Mouse (Mus musculus) megakaryocyte, embryonic 14.5 days (primary cell): ENCODE measurements at regions not wholly inside any gene's neighbourhood (a gene's known extent, or its start where the extent isn't known, plus 50 kb on each side); places are given as distances from the start of the nearest gene placed in this dataset.

Experiments
- FLI1 ChIP-seq: IDR thresholded peaks from 2 replicates; pipeline ENCODE4 v1.6.1; 2012; ENCODE audit warnings: low read length, inconsistent platforms, mixed read lengths
- GATA1 ChIP-seq: IDR thresholded peaks from 3 replicates; pipeline ENCODE4 v1.6.1; 2012; ENCODE audit warnings: mixed read lengths, low read length, inconsistent platforms, borderline replicate concordance

- TF ChIP-seq FLI1 (no peak), GATA1 (no peak)
Measured at GRCm38 (mm10) chr15:24827259-24827658, 586.3 kb downstream of the Basp1 start.
